Mouse (Mus musculus) intestine, postnatal 0 days (tissue): Measurements from ENCODE around the gene Prom2. TPM values are rescaled to one million over a fixed set of nuclear protein-coding genes. Genes with fewer than 3 reads are reported as not detected.

ENCODE experiments used
- ATAC-seq: fragments of 200-750 bp; cut with Nextera tagmentation; 2 replicates; pipeline ENCODE4 v1.8.0; 2017; ENCODE audit warnings: mild to moderate bottlenecking, moderate TSS enrichment, moderate library complexity
- H3K27ac ChIP-seq: fragments of 300-500 bp; sonication (generic); 2 replicates; pipeline ENCODE4 v1.5.1; 2014; ENCODE audit warnings: mild to moderate bottlenecking, low read depth, low read length, moderate library complexity
- H3K27me3 ChIP-seq: fragments of 300-500 bp; sonication (generic); replicated peaks from 2 replicates; pipeline ENCODE4 v1.6.1; 2014; ENCODE audit warnings: low read length, mixed read lengths; ENCODE audit not compliant: control insufficient read depth, insufficient read depth
- H3K36me3 ChIP-seq: fragments of 300-500 bp; sonication (generic); 2 replicates; pipeline ENCODE4 v1.6.1; 2014; ENCODE audit warnings: mild to moderate bottlenecking, moderate library complexity; ENCODE audit not compliant: control insufficient read depth, insufficient read depth
- H3K4me1 ChIP-seq: fragments of 300-500 bp; sonication (generic); replicated peaks from 2 replicates; pipeline ENCODE4 v1.6.1; 2014; ENCODE audit warnings: antibody characterized with exemption, low read length, mixed read lengths; ENCODE audit not compliant: control insufficient read depth, insufficient read depth
- H3K4me2 ChIP-seq: fragments of 300-500 bp; sonication (generic); replicated peaks from 2 replicates; pipeline ENCODE4 v1.6.1; 2014; ENCODE audit warnings: low read depth, mild to moderate bottlenecking, moderate library complexity
- H3K4me3 ChIP-seq: fragments of 300-500 bp; sonication (generic); 2 replicates; pipeline ENCODE4 v1.5.1; 2014; ENCODE audit warnings: low read depth, low read length
- H3K9ac ChIP-seq: fragments of 300-500 bp; sonication (generic); 2 replicates; pipeline ENCODE4 v1.6.1; 2014; ENCODE audit warnings: mild to moderate bottlenecking, low read depth, low read length
- H3K9me3 ChIP-seq: fragments of 300-500 bp; sonication (generic); 2 replicates; pipeline ENCODE4 v1.6.1; 2016; ENCODE audit warnings: mixed run types; ENCODE audit not compliant: control insufficient read depth
- CTCF ChIP-seq: sonication (generic); IDR thresholded peaks from 2 replicates; pipeline ENCODE4 v1.5.1; 2016; ENCODE audit warnings: low read depth, mild to moderate bottlenecking, control low read depth, antibody characterized with exemption, moderate library complexity
- WGBS: fragments of 180-500 bp; shearing (Covaris S2); extraction: QIAGEN DNeasy Blood & Tissue Kit; methylation state at CpG from one replicate; pipeline ENCODE4 v1.1.7; 2014; 5-methylcytosine and 5-hydroxymethylcytosine counted together
- polyA plus RNA-seq: library from polyadenylated mRNA; unstranded; fragments of >200 nt; fragmentation: Nextera tagmentation; extraction: Ambion mirVana; gene quantifications from 2 replicates; pipeline ENCODE4 v1.2.1, GENCODE M21; 2015

Gene Prom2
- polyA plus RNA-seq, 1 experiment from 2014 or later, result 0.04 TPM

DNA sequence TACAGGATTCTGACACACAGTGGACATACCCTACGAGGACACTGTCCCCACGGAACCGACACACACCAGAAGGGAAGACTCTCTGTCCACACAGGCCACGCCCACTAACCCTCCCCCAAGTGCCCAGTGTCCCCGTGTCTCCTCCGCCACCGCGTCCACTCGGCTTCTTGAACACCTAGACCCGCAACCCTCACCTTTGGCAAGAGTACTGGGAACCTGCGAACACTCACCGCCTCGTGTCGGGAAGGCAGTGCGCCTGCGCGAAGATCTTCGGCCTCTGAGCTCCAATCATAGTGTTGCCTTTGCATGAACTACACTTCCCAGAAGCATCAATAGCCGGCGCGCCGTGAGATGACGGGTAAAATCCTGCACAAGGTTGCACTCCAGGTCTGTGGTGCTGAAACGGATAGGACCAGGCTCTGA is 43.2 kb upstream of the Prom2 start:
- Histone ChIP-seq H3K27me3 (no peaks in the 10 kb centered on the region), H3K4me3 (peak overlapping the region; percentile 57), H3K4me2 (peak overlapping the region; percentile 83), H3K9ac (peak overlapping the region; percentile 47), H3K36me3 (no peaks in the 10 kb centered on the region), H3K9me3 (no peaks in the 10 kb centered on the region), H3K4me1 (peaks cover 8% of the 10 kb centered on the region; the same call in 1 of the 2 replicates), H3K27ac (no peak overlapping the region)
- TF ChIP-seq CTCF, result peak; percentile 11; the same call in 1 of the 2 replicates
- WGBS, result under 1% methylated on average over 24 of the region's 24 CpGs
- ATAC-seq, result peak; percentile 88

DNA sequence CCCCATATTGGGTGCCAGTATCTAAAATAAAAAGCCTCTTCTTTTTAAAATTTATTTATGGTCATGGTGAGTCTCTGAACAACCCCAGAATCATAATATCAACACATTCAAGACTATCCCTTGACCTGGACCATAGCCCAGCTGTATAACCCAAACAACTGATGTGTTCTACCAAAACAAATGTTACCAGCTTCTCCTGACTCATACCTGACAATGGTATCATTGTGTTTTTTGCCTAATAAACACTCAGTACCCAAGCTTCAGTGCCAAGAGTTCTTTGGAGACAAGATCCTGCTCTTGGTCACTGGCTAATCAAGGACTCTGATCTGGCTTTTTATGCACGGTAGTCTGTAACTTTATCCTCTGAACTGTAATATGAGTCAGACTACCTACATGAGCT is 32.1 kb upstream of the Prom2 start:
- ATAC-seq, result no peak
- Histone ChIP-seq H3K36me3 (peaks cover 23% of the 10 kb centered on the region), H3K27ac (no peak overlapping the region), H3K9ac (no peak overlapping the region), H3K9me3 (no peaks in the 10 kb centered on the region), H3K27me3 (no peaks in the 10 kb centered on the region), H3K4me3 (no peak overlapping the region), H3K4me1 (no peaks in the 10 kb centered on the region), H3K4me2 (no peak overlapping the region)
- TF ChIP-seq CTCF, result no peak
- 57% methylated on average over 1 of the region's 1 CpGs for WGBS

DNA sequence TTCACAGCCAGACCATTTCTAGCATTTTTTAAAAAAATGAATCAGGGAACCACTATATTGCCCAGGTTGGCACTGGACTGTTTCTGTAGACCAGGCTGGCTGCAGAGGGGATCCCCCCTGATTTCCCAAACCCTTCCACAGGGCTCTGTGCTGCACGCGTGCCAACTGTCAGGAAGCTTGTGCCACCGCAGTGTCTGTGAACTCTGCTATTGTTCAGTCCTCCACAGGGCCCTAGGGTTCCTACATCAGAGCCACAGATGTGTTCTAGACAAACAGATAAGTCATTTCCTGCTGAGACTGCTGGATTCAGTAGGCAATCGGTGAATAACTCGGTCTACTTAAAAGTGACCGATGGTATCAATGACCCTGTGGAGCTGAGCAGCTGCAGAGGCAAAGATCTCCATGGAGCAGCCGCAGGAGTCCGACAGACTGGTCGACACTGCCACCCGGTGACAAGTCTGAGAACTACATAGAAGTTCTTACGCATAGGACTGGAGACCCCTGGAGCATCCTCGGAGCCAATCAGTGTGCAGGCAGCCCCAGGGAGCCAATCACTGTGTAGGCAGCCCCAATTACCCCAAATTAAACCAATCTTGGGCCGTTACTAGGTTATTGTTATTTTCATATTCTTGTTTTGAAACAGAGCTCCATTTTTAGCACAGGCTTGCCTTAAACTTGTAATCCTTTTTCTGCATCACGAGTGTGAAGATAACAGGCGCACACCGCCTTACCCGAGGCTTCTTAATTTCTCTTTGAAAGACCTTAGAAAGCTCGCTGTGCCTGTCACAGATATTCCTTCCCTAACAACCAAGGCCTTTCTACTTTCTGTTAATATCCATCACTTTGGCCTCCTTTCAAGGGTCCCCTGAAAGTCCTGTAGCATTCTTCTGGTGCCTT is 18.1 kb upstream of the Prom2 start:
- Histone ChIP-seq H3K9me3 (no peaks in the 10 kb centered on the region), H3K27me3 (no peaks in the 10 kb centered on the region), H3K4me3 (no peak overlapping the region), H3K9ac (no peak overlapping the region), H3K36me3 (no peaks in the 10 kb centered on the region), H3K4me2 (no peak overlapping the region; the same call in 1 of the 2 replicates), H3K27ac (no peak overlapping the region), H3K4me1 (no peaks in the 10 kb centered on the region)
- ATAC-seq, result peak; percentile 69
- TF ChIP-seq CTCF, result peak; percentile 91
- 19% methylated on average over 18 of the region's 18 CpGs for WGBS

- no peak overlapping the region for H3K9ac ChIP-seq
- H3K27ac ChIP-seq, result no peak overlapping the region
- no peak for ATAC-seq
- H3K9me3 ChIP-seq, result no peaks in the 10 kb centered on the region
- no peaks in the 10 kb centered on the region for H3K4me1 ChIP-seq
- H3K27me3 ChIP-seq, result no peaks in the 10 kb centered on the region
- H3K4me3 ChIP-seq, result no peak overlapping the region
- peak; percentile 61 for TF ChIP-seq CTCF
- H3K36me3 ChIP-seq, result no peaks in the 10 kb centered on the region
- 48% methylated on average over 5 of the region's 5 CpGs for WGBS
- H3K4me2 ChIP-seq, result no peak overlapping the region
Measured at GRCm38 (mm10) chr2:127551078-127551477, 9.8 kb upstream of the Prom2 start.

DNA sequence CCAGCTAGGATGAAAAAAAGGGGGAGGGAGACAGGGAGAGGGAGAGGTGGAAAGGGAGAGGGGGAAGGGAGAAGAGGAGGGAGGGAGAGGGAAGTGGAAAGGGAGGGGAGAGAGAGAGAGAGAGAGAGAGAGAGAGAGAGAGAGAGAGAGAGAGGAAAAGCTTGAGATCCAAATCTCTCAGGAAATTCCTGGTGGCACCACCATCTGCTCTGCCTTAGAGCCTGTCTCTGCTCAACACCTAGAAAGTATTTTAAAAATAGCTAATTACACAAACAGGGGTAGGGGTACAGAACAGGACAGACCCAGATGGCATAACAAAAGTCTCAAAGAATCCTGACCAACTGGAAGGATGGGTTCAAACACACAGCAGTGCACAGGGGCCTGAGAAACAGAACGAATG is 9.2 kb upstream of the Prom2 start:
- no peaks in the 10 kb centered on the region for H3K36me3 ChIP-seq
- TF ChIP-seq CTCF, result no peak
- H3K27ac ChIP-seq, result no peak overlapping the region
- no peaks in the 10 kb centered on the region for H3K9me3 ChIP-seq
- no peak overlapping the region for H3K9ac ChIP-seq
- no peaks in the 10 kb centered on the region for H3K4me1 ChIP-seq
- no peaks in the 10 kb centered on the region for H3K27me3 ChIP-seq
- H3K4me2 ChIP-seq, result no peak overlapping the region
- H3K4me3 ChIP-seq, result no peak overlapping the region
- ATAC-seq, result no peak
- WGBS, result 52% methylated on average over 1 of the region's 1 CpGs

DNA sequence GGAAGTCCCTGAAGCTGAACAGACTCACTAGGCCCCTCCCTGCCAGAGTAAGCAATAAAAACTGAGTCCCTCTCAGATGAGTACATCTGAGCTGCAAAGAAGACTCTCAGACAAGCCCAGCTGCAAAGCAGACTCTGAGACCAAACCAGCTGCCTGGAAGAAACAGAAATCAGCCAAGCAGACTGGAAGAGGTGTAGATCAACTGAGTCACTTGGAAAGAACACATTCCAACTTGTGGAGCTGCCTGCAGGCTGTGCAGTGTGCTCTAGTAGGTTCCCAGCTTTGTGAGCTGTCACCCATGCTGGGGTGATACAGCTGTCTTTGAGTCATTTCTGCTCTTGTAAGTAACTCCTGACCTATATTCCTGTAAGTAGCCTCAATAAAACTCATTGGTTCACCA is 8.4 kb upstream of the Prom2 start:
- Histone ChIP-seq H3K36me3 (no peaks in the 10 kb centered on the region), H3K4me3 (no peak overlapping the region), H3K9ac (no peak overlapping the region), H3K4me1 (no peaks in the 10 kb centered on the region), H3K4me2 (no peak overlapping the region), H3K27me3 (no peaks in the 10 kb centered on the region), H3K9me3 (no peaks in the 10 kb centered on the region), H3K27ac (no peak overlapping the region)
- no peak for ATAC-seq
- no peak for TF ChIP-seq CTCF
